Mouse (Mus musculus) gastrocnemius, postnatal 36 days (tissue): ENCODE measurements around the gene Desi1. TPM values are rescaled to one million over a fixed set of nuclear protein-coding genes. Genes with fewer than 3 reads are reported as not detected.
"Not testable (repeated sequence)": the region's sequence is repeated elsewhere in the genome, so short reads cannot be mapped to it uniquely, and the experiment has no call there.

Experiments used
- DNase-seq, 2 experiments: peaks; one replicate each; pipeline ENCODE4 v3.0.0; 2022
- intact Hi-C: fragments of 180-260 bp; cut with DNase I; formaldehyde crosslinking; loops from one replicate; pipeline ENCODE4 v1.15.1; 2025
- total RNA-seq, 2 experiments: library from RNA; stranded (reverse); gene quantifications; 2 replicates each; pipeline ENCODE4 v1.2.3; 2021

The Desi1 gene
- total RNA-seq, 2 experiments from 2014 or later: 16.7 to 17.7 TPM

DNA sequence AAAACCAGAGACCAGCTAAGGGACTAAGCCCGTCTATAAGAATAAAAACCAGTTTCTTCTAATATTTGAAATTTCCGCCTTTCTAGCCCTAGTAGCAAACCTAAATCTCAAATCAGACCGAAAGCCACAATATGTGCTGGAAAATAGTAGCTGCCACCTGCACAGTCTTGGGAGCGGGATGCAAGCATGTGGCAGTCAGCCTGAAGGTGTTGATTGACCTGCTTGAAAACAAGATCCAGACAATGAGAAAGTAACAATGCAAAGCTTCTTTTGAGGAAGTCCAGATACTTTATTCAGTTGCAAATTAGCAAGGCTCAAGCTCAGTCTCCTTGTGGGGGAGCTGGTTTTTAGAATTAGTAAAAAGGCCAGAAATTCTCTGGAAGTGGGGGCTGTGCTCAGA lies 63.2 kb downstream of the Desi1 start:
- intact Hi-C loops, DNase-seq: not testable (repeated sequence)

GRCm38 (mm10) chr15:81969635-81970034 lies 64.0 kb downstream of the Desi1 start:
- intact Hi-C loops, DNase-seq: not testable (repeated sequence)

DNA sequence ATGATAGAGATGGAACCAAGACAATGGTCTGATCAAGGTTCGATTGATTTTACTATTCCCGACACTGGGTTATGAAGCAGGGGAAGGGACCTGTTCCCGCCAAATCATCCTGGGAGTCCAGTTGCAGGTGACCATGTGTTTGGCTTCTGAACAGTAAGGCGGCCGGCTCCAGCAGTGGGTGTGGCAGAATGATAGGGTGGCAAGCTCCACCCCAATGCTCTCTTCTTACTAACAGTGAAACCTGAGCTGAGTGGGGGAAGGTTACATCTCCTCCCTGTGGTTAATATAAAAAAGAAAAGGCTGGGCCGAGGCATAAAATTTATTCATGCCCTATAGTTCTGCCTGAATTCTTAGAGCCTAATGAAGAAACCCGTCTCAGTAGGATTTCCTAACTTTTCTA lies 64.5 kb downstream of the Desi1 start:
- intact Hi-C loops: no loop called here
- no peak for DNase-seq

GRCm38 (mm10) chr15:81968447-81968846 lies 65.2 kb downstream of the Desi1 start:
- DNase-seq: no peak
- intact Hi-C loops: no loop called here

GRCm38 (mm10) chr15:81967821-81968220 lies 65.8 kb downstream of the Desi1 start:
- intact Hi-C loops: no loop called here
- DNase-seq: no peak

- intact Hi-C loops: no loop called here
- no peak for DNase-seq
Observed at GRCm38 (mm10) chr15:81966062-81966829, 67.4 kb downstream of the Desi1 start.

- intact Hi-C loops: no loop called here
- DNase-seq: no peak
Observed at GRCm38 (mm10) chr15:81964980-81965545, 68.6 kb downstream of the Desi1 start.

GRCm38 (mm10) chr15:81964262-81964661 lies 69.4 kb downstream of the Desi1 start:
- DNase-seq: no peak
- intact Hi-C loops: no loop called here

DNA sequence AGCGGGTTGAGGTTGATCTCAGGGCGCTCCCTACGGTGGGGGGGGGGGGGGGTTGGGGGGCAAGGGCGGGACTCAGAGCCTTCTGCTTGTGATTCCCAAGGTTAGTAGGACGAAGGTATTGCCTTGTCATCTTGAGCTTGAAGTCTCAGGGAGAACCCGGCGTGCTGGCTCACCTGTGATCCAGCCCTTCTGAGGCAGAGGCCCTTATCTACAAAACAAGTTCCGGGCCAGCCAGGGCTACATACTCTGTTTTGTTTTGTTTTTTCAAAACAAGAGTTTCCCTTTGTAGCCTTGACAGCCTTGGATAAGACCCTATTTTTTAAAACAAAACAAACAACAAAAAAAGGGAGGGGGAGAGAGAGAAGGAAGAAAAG lies 72.6 kb downstream of the Desi1 start:
- intact Hi-C loops: loop anchor here (2.0 kb wide), 1 partner anchor 28 kb away; no protein-coding TSS in a partner anchor
- DNase-seq: no peak

- intact Hi-C loops: loop anchor here (2.0 kb wide), 1 partner anchor 28 kb away; no protein-coding TSS in a partner anchor
- DNase-seq: peak; percentile 96 to 99
Observed at GRCm38 (mm10) chr15:81960171-81961077, 73.2 kb downstream of the Desi1 start, which contains the start of gene Pmm1. TSS of gene Pmm1 (minus strand) at chr15:81960930.

- DNase-seq: no peak
- intact Hi-C loops: no loop called here
Observed at GRCm38 (mm10) chr15:81958906-81959305, 74.8 kb downstream of the Desi1 start.

- DNase-seq: no peak
- intact Hi-C loops: no loop called here
Observed at GRCm38 (mm10) chr15:81957598-81957997, 76.1 kb downstream of the Desi1 start.

DNA sequence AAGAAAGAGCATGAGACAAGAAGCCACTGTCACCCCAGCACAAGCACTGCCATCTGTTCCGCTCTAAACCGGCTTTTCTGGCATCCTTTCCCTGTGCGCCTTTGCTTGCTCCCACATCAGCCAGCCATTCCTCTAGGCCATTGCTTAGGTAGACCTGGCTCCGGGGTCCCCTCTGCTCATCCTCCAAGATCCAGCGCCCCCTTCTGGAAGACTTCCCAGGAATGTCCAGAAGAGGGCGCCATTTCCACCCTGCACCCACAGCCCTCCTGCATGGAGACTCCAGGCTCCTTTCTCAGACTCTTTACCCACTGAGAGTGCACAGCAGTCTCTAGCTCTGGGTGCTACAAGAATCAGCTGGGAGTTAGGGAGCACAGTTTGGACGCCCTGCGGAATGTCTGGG lies 77.2 kb downstream of the Desi1 start:
- no peak for DNase-seq
- intact Hi-C loops: no loop called here

- no peak for DNase-seq
- intact Hi-C loops: no loop called here
Observed at GRCm38 (mm10) chr15:81955414-81955813, 78.2 kb downstream of the Desi1 start.

GRCm38 (mm10) chr15:81954716-81955115 lies 78.9 kb downstream of the Desi1 start:
- no peak for DNase-seq
- intact Hi-C loops: no loop called here

GRCm38 (mm10) chr15:81954151-81954583 lies 79.5 kb downstream of the Desi1 start:
- intact Hi-C loops: no loop called here
- DNase-seq: no peak

- intact Hi-C loops: no loop called here
- no peak for DNase-seq
Observed at GRCm38 (mm10) chr15:81952310-81952709, 81.4 kb downstream of the Desi1 start.

DNA sequence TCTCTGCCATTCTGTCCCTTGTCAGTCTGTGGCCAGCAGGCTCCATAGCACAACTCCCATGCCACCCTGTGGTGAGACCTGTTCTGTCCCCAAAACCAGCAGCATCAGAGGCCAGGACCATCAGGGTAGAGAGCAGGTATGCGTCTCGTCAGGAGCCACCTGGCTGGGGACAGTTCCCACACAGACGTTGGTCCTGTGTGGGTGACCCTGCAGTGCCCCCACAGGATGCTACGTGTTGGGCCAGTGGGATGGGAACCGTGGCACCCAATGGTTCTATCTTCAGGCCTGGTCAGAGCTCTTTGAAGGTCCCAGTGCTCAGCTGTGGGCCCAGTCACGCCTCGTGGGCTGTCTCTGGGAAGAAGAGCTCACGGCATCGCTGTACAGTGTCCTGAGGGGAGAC lies 82.5 kb downstream of the Desi1 start:
- intact Hi-C loops: no loop called here

DNA sequence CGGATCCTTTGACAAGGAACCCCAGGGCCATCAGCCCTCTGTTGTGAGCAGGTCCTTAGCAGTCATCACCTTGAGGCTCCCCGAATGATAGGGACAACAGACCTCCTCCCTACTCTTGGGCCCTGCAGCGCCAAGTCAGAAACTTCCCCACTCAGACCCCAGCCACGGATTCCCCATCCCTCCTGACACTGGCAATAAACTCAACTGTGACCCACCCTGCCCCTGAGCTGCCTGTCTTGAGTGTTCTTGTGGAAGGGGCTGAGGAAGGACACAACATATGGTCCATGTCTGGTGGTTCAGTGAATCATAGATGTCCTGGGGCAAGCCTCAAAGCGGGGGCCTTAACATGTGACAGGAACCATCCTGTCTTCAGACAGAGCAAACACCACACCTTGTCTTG lies 82.9 kb downstream of the Desi1 start:
- intact Hi-C loops: no loop called here
- no peak for DNase-seq

More for the DNA sequence above, 82.5 kb downstream of the Desi1 start:
- no peak for DNase-seq

GRCm38 (mm10) chr15:81949476-81950131 lies 84.1 kb downstream of the Desi1 start:
- intact Hi-C loops: no loop called here
- DNase-seq: no peak
